Mouse (Mus musculus): ENCODE data around the gene Qdpr. TPM values are rescaled to one million over a fixed set of nuclear protein-coding genes. Genes with fewer than 3 reads are reported as not detected.

Qdpr gene
- polyA plus RNA-seq, 1 experiment from 2014 or later, result 84.0 TPM

- WGBS (ENCODE audit: insufficient replicate concordance), result 43% methylated on average over 8 of the region's 8 CpGs
- Histone ChIP-seq H3K36me3 (ENCODE audit: control insufficient read depth, insufficient read depth, low read length) (no peaks in the 10 kb centered on the region), H3K27ac (ENCODE audit: low read depth, low read length) (no peak overlapping the region), H3K9me3 (replicated peaks; ENCODE audit: control insufficient read depth, low read length) (no peaks in the 10 kb centered on the region), H3K4me2 (no peak overlapping the region), H3K9ac (ENCODE audit: low read depth, low read length) (no peak overlapping the region), H3K4me1 (ENCODE audit: control insufficient read depth, insufficient read depth, low read length) (no peaks in the 10 kb centered on the region), H3K27me3 (ENCODE audit: control insufficient read depth, insufficient read depth, low read length) (no peaks in the 10 kb centered on the region), H3K4me3 (ENCODE audit: low read depth, low read length) (no peak overlapping the region)
- ATAC-seq (replicated peaks; ENCODE audit: insufficient number of reproducible peaks, low FRiP score, low TSS enrichment), result no peak
Observed at GRCm38 (mm10) chr5:45424021-45424886, 25.8 kb downstream of the Qdpr start.

GRCm38 (mm10) chr5:45421881-45422844 is 27.9 kb downstream of the Qdpr start:
- ATAC-seq (replicated peaks; ENCODE audit: insufficient number of reproducible peaks, low FRiP score, low TSS enrichment), result no peak
- H3K27ac ChIP-seq (ENCODE audit: low read depth, low read length), result no peak overlapping the region
- no peaks in the 10 kb centered on the region for H3K9me3 ChIP-seq (replicated peaks; ENCODE audit: control insufficient read depth, low read length)
- no peak overlapping the region for H3K9ac ChIP-seq (ENCODE audit: low read depth, low read length)
- no peaks in the 10 kb centered on the region for H3K27me3 ChIP-seq (ENCODE audit: control insufficient read depth, insufficient read depth, low read length)
- WGBS (ENCODE audit: insufficient replicate concordance), result 44% methylated on average over 12 of the region's 12 CpGs
- no peaks in the 10 kb centered on the region for H3K4me1 ChIP-seq (ENCODE audit: control insufficient read depth, insufficient read depth, low read length)
- H3K4me2 ChIP-seq, result no peak overlapping the region
- H3K36me3 ChIP-seq (ENCODE audit: control insufficient read depth, insufficient read depth, low read length), result no peaks in the 10 kb centered on the region
- H3K4me3 ChIP-seq (ENCODE audit: low read depth, low read length), result no peak overlapping the region

GRCm38 (mm10) chr5:45419841-45420638 is 30.0 kb downstream of the Qdpr start:
- H3K4me2 ChIP-seq, result no peak overlapping the region
- 71% methylated on average over 10 of the region's 10 CpGs for WGBS (ENCODE audit: insufficient replicate concordance)
- no peak overlapping the region for H3K4me3 ChIP-seq (ENCODE audit: low read depth, low read length)
- no peaks in the 10 kb centered on the region for H3K36me3 ChIP-seq (ENCODE audit: control insufficient read depth, insufficient read depth, low read length)
- ATAC-seq (replicated peaks; ENCODE audit: insufficient number of reproducible peaks, low FRiP score, low TSS enrichment), result no peak
- no peak overlapping the region for H3K27ac ChIP-seq (ENCODE audit: low read depth, low read length)
- H3K9me3 ChIP-seq (replicated peaks; ENCODE audit: control insufficient read depth, low read length), result no peaks in the 10 kb centered on the region
- no peaks in the 10 kb centered on the region for H3K4me1 ChIP-seq (ENCODE audit: control insufficient read depth, insufficient read depth, low read length)
- H3K27me3 ChIP-seq (ENCODE audit: control insufficient read depth, insufficient read depth, low read length), result no peaks in the 10 kb centered on the region
- H3K9ac ChIP-seq (ENCODE audit: low read depth, low read length), result no peak overlapping the region

- H3K27ac ChIP-seq (ENCODE audit: low read depth, low read length), result no peak overlapping the region
- no peaks in the 10 kb centered on the region for H3K9me3 ChIP-seq (replicated peaks; ENCODE audit: control insufficient read depth, low read length)
- H3K4me3 ChIP-seq (ENCODE audit: low read depth, low read length), result no peak overlapping the region
- WGBS (ENCODE audit: insufficient replicate concordance), result 56% methylated on average over 3 of the region's 3 CpGs
- H3K27me3 ChIP-seq (ENCODE audit: control insufficient read depth, insufficient read depth, low read length), result no peaks in the 10 kb centered on the region
- H3K36me3 ChIP-seq (ENCODE audit: control insufficient read depth, insufficient read depth, low read length), result no peaks in the 10 kb centered on the region
- H3K4me2 ChIP-seq, result no peak overlapping the region
- ATAC-seq (replicated peaks; ENCODE audit: insufficient number of reproducible peaks, low FRiP score, low TSS enrichment), result no peak
- H3K9ac ChIP-seq (ENCODE audit: low read depth, low read length), result no peak overlapping the region
- H3K4me1 ChIP-seq (ENCODE audit: control insufficient read depth, insufficient read depth, low read length), result no peaks in the 10 kb centered on the region
Observed at GRCm38 (mm10) chr5:45417859-45418443, 32.1 kb downstream of the Qdpr start.

- ATAC-seq (replicated peaks; ENCODE audit: insufficient number of reproducible peaks, low FRiP score, low TSS enrichment), result no peak
- Histone ChIP-seq H3K4me1 (ENCODE audit: control insufficient read depth, insufficient read depth, low read length) (no peaks in the 10 kb centered on the region), H3K27ac (ENCODE audit: low read depth, low read length) (no peak overlapping the region), H3K9me3 (replicated peaks; ENCODE audit: control insufficient read depth, low read length) (no peaks in the 10 kb centered on the region), H3K27me3 (ENCODE audit: control insufficient read depth, insufficient read depth, low read length) (no peaks in the 10 kb centered on the region), H3K36me3 (ENCODE audit: control insufficient read depth, insufficient read depth, low read length) (no peaks in the 10 kb centered on the region), H3K4me2 (no peak overlapping the region), H3K4me3 (ENCODE audit: low read depth, low read length) (no peak overlapping the region), H3K9ac (ENCODE audit: low read depth, low read length) (no peak overlapping the region)
- WGBS (ENCODE audit: insufficient replicate concordance), result 78% methylated on average over 3 of the region's 3 CpGs
Observed at GRCm38 (mm10) chr5:45416478-45416877, 33.6 kb downstream of the Qdpr start.

- H3K27me3 ChIP-seq (ENCODE audit: control insufficient read depth, insufficient read depth, low read length), result no peaks in the 10 kb centered on the region
- ATAC-seq (replicated peaks; ENCODE audit: insufficient number of reproducible peaks, low FRiP score, low TSS enrichment), result no peak
- 56% methylated on average over 2 of the region's 2 CpGs for WGBS (ENCODE audit: insufficient replicate concordance)
Observed at GRCm38 (mm10) chr5:45406129-45406528, 43.9 kb downstream of the Qdpr start.

GRCm38 (mm10) chr5:45402632-45403031 is 47.4 kb downstream of the Qdpr start:
- WGBS (ENCODE audit: insufficient replicate concordance), result 17% methylated on average over 11 of the region's 11 CpGs
- H3K4me3 ChIP-seq (ENCODE audit: low read depth, low read length), result no peak overlapping the region
- H3K4me1 ChIP-seq (ENCODE audit: control insufficient read depth, insufficient read depth, low read length), result no peaks in the 10 kb centered on the region
- no peaks in the 10 kb centered on the region for H3K27me3 ChIP-seq (ENCODE audit: control insufficient read depth, insufficient read depth, low read length)
- H3K4me2 ChIP-seq, result no peak overlapping the region
- H3K9me3 ChIP-seq (replicated peaks; ENCODE audit: control insufficient read depth, low read length), result no peaks in the 10 kb centered on the region
- H3K9ac ChIP-seq (ENCODE audit: low read depth, low read length), result no peak overlapping the region
- H3K36me3 ChIP-seq (ENCODE audit: control insufficient read depth, insufficient read depth, low read length), result no peaks in the 10 kb centered on the region
- no peak for ATAC-seq (replicated peaks; ENCODE audit: insufficient number of reproducible peaks, low FRiP score, low TSS enrichment)
- H3K27ac ChIP-seq (ENCODE audit: low read depth, low read length), result no peak overlapping the region

More at GRCm38 (mm10) chr5:45406129-45406528, 43.9 kb downstream of the Qdpr start:
- Histone ChIP-seq H3K9me3 (replicated peaks; ENCODE audit: control insufficient read depth, low read length) (no peaks in the 10 kb centered on the region), H3K27ac (ENCODE audit: low read depth, low read length) (no peak overlapping the region), H3K4me2 (no peak overlapping the region), H3K36me3 (ENCODE audit: control insufficient read depth, insufficient read depth, low read length) (no peaks in the 10 kb centered on the region), H3K4me1 (ENCODE audit: control insufficient read depth, insufficient read depth, low read length) (no peaks in the 10 kb centered on the region), H3K9ac (ENCODE audit: low read depth, low read length) (no peak overlapping the region), H3K4me3 (ENCODE audit: low read depth, low read length) (no peak overlapping the region)
